11 mouse cellular contexts compared by ENCODE assay signal in genomic region chr1:80177651-80178382, GRCm38 (mm10). TPM values are rescaled to one million over a fixed set of nuclear protein-coding genes. Genes with fewer than 3 reads are reported as not detected.
A peak's percentile ranks its signal among the peaks of the same experiment; 100 is the strongest.
DNase-seq lines count a peak whose midpoint lies in the region; ATAC-seq and TF ChIP-seq lines count a peak whose summit lies in the region.
"Had no signal": no experiment of that assay in that cellular context is flagged by ENCODE, and none has a peak within 500 bp of the region (broad histone marks: within the 10 kb centered on the region; RNA-seq: fewer than 3 reads in every experiment).

No protein-coding gene starts in this region.

- no peak for ATAC-seq in heart, postnatal 0 days (ENCODE audit: insufficient read depth, low read depth)

- no peak overlapping the region for H3K27ac ChIP-seq in heart, postnatal 0 days (ENCODE audit: low read depth)
- H3K27ac ChIP-seq in layer of hippocampus, adult 2 months: no peak overlapping the region

- H3K4me2 ChIP-seq in heart, postnatal 0 days (ENCODE audit: low read depth, low read length): no peak overlapping the region

- no peak for DNase-seq in heart, postnatal 0 days (ENCODE audit: low spot score)
- no peak for DNase-seq in heart, adult 8-10 months (ENCODE audit: low spot score)
- no peak for DNase-seq in layer of hippocampus, adult 2 months (ENCODE audit: low spot score in 2 of 2)
- DNase-seq in layer of hippocampus, adult 9-11 months: no peak
- peak; percentile 23 for DNase-seq in right cerebral cortex, postnatal 4 days
- no peak for DNase-seq in right cerebral cortex, postnatal 25 days
- DNase-seq in spleen, postnatal 14 days (ENCODE audit: low spot score in 2 of 2): no peak
- DNase-seq: cerebellum, adult 9-11 months; liver; thymus, postnatal 36 days had no signal

- 0 out of 2 replicates have a peak, but pooled peaks cover 2% of the 10 kb centered on the region for H3K9me3 ChIP-seq in heart, postnatal 0 days (replicated peaks; ENCODE audit: control insufficient read depth, low read length)

- peak; percentile 24 for TF ChIP-seq CTCF in heart, postnatal 0 days (IDR thresholded peaks at IDR 0.05; ENCODE audit: low read depth)
- TF ChIP-seq CTCF in layer of hippocampus, adult 2 months (conservative IDR thresholded peaks at IDR 0.05): peak; percentile 68

- no peaks in the 10 kb centered on the region for H3K36me3 ChIP-seq in heart, postnatal 0 days (replicated peaks; ENCODE audit: control insufficient read depth, insufficient read depth, low read length)

- no peak overlapping the region for H3K9ac ChIP-seq in heart, postnatal 0 days (replicated peaks; ENCODE audit: low read depth, low read length)

- no peak for TF ChIP-seq EP300 in heart, postnatal 0 days (IDR thresholded peaks at IDR 0.05; ENCODE audit: low read depth)

- 45% methylated on average over 11 of the region's 11 CpGs for WGBS in heart, postnatal 0 days

- no peaks in the 10 kb centered on the region for H3K4me1 ChIP-seq in heart, postnatal 0 days (ENCODE audit: control insufficient read depth, insufficient read depth)

- no peaks in the 10 kb centered on the region for H3K27me3 ChIP-seq in heart, postnatal 0 days (ENCODE audit: control insufficient read depth, insufficient read depth, low read length)

- no peak overlapping the region for H3K4me3 ChIP-seq in heart, postnatal 0 days (ENCODE audit: low read depth, low read length)
- no peak overlapping the region for H3K4me3 ChIP-seq in layer of hippocampus, adult 2 months

RNA-seq across cellular contexts. Expression of gene Fam124b, which starts 40.5 kb away (rescaled TPM):
- 0.15 and 2.7 TPM in 2 replicates for total RNA-seq in heart, postnatal 0 days (2014; rRNA removed; ENCODE audit: low replicate concordance)
- polyA plus RNA-seq in heart, postnatal 0 days (2015; fragmentation: Nextera tagmentation; extraction: Ambion mirVana): 0.81 and 0.86 TPM in 2 replicates
- total RNA-seq in heart, adult 8-10 months (2022): 1 to 10 TPM in 1 of 4 experiments, under 1 TPM in 3; 0.25 to 2.3 (median 0.72) TPM
- total RNA-seq in layer of hippocampus, adult 2 months (2021): under 1 TPM; 0.39 to 0.46 TPM
- total RNA-seq: hematopoietic stem cell, adult 5-6 weeks had no signal
